Mouse (Mus musculus) fat pad, adult 2 months (tissue): ENCODE data around the gene Sp9.

Source experiments
- DNase-seq: peaks from one replicate; pipeline ENCODE4 v3.0.0-alpha.2; 2011; ENCODE audit warnings: low read depth, low spot score; ENCODE audit errors: extremely low read depth

Gene Sp9

DNA sequence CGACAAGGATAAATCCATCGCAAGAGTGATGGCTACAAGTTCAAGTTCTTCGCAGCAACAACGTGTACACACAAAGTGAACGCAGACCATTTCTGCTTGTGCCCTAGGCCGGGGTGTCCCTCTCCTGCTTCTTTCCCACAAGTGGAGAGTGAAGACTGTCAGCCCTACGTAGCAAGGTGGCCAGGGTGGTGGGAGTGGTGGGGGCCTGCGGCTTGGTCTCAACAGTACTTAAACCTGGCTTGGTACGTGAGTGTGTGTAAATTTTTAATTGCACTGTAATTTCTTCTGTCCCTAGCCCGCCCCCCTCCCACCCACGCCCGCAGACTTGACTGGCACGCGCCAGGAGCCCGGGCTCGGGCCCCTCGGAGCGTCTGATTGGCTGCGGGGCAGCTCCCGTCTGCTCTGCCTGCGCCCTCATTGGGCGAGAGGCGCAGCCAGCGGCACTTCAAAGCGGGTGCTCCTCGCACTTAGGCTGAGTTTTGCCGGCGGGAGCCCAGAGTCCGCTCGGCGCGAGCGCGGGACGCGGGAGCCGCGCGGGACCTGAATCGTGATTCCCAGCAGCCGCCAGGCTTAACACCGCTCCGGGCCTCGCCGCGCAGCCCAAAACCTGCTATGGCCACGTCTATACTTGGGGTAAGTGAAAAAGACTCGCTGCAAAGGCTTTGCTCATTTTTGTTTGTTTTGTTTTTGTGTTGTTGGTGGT is at the start of gene Sp9:
Sp9 (plus strand) TSS at position 467 of the 703 bp plus-strand sequence.
- no peak for DNase-seq

- no peak for DNase-seq
Observed at GRCm38 (mm10) chr2:73231081-73231480, 40.6 kb upstream of the Sp9 start.

DNA sequence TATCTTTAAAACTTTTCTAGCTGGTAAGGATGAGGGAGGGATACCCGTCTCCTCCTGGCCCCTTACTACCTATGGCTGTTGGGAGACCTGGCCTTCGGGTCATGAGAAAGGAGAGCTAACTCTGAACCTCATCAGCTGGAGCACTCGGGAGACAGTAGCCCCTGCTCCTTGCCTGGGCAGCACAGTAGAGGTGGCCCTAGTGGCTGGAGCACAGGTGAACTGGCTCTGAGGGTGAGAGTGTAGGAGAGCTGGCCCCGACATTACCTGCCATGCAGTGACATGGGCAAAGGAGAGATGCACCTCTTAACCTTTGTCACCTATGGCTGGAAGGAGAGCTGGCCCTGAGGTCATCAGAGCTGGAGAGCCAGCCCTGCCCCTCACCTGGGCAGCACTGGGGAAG is 30.4 kb upstream of the Sp9 start:
- DNase-seq: no peak

DNA sequence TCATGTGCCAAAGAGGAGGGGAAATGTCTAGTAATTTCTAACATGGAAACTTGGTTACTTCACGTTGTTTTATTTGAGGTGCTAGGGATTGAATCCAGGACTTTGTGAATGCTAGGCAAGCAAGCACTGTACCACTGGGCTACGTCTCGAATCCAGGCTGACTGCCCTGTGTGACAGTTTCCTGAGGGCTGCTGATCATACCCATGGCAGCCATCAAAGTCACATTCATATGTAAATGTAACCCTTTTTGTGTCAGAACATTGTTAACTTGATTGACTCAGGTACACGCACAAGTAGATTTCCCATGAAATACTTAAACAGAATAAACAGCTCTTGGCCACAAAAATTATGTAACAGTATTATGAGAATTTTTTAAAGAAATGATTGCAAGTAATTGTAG is 23.0 kb upstream of the Sp9 start:
- no peak for DNase-seq

DNA sequence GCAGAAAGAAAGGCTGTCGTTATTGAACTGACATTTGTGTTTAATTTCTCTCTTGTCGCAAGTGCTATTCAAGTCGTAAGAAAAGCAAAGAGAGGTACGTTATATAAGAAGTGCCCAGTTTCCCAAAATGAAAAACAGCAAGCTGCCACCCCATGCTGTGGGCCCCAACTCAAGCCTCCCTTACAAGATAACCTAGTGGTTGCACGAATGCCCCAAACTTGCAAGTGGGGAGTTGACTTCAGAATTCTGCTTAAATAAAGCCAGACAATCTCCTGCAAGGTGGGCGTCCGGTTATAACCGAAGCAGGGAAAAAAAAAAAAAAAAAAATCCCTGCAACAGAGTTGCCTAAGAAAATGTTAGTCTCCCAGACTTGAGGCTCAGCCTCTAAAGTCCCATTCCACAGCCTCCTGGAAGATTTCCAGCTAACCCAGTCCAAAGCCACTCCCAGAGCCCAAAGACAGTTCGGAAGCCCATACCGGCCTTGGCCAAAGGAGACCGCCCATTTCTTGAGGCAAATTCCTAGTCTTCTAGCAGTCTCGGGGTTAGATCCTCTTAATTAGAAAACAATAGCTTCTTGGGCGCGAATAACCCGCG is 8.5 kb upstream of the Sp9 start:
- DNase-seq: no peak

- no peak for DNase-seq
Observed at GRCm38 (mm10) chr2:73263794-73264610, 7.7 kb upstream of the Sp9 start.

- DNase-seq: no peak
Observed at GRCm38 (mm10) chr2:73264611-73265195, 7.0 kb upstream of the Sp9 start.

DNA sequence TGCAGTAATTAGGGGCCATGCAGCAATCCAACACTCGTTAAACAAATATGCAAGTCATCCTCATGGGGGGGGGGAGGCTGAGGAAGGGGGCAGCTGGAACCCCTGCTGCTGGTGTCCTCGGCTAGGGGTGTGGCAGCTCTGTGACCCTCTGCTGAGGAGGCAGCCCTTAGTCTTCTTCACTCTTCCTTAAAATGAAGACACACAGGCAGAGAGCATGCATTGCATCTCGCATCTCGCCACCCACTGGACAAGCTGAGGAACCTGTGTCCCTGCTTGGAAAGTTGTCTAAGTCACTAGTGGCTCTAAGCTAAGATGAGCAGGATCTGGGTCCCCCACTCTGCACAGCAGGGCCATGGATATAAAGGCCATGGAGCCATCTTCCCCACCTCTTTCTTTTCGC is 5.7 kb upstream of the Sp9 start:
- no peak for DNase-seq

DNA sequence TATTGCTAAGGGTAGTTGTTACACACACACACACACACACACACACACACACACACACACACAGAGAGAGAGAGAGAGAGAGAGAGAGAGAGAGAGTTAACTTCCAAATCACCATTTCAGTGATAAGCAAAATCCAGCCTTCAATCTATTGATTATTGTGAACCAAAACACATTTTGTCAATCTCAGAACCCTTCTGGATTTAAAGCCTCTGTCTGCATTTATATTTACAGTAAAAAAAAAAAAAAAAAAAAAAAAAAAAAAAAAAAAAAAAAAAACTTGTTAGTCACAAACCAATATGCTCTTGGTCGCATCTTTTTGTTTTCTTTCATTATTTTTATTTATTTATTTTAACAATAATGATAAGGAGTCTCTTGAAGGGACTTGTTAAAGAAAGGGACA is 5.1 kb upstream of the Sp9 start:
- DNase-seq: no peak

DNA sequence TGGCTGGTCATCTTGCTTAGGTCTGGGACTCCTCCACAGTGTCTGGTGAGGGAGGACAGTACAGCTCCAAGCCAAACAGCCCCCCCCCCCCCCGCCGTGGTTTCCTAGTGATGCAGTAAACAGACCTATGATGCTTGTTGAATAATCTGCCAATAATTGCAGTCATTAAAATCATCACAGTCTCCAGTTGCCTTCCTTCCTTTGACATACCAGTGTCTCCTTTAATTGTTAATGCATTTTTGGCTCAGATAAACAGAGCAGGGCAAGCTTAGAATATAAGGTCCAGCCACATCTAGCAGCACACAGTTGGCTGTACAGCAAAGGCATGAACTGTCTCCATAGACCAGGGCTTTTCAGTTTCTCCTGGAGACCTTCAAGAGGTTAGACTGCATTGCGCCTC is 4.5 kb upstream of the Sp9 start:
- DNase-seq: no peak

DNA sequence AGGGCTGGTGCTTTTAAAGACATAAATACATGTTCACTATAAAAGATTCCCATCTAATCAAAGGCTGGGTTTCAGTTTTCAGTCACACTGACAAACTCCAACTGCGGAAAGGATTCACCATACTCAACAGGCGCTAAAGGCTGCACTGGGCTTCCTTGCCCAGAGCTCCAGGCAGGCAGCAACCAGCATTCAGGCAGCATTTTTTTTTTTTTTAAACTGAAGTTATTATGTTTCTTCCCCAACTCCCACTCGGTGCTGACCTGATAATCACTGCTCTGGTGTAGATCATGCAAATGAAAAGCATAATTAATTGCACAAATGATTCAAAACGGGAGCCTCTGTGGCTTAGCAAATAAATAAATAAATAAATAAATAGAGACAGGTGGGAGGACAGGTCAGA is 3.9 kb upstream of the Sp9 start:
- no peak for DNase-seq

GRCm38 (mm10) chr2:73268281-73268680 is 3.4 kb upstream of the Sp9 start:
- no peak for DNase-seq

DNA sequence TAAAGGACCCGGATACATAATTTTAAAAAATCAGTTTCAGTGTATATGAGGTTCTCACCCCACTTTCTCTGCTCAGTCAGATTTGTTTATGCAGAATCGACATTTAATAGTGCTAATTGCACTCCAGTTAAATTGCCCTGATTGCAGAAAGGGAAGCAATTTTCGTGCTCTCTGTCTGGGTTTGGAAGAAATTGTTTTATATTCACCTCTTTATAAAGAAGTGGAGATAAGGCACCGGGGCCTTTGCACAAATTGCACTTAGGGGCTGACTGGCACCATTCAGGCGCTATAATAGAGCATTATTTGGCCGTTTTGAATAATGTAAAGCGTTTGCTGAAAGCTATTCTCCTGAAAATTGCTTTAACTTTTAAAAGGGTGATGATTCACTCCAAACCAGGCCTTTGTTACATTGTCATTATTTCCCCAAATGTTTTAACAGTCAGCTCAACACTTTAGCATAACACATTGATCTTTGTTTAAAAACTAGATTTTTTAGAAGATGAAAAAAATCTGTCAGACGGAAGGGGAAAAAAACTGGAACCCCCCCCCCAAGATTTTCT is 2.8 kb upstream of the Sp9 start:
- no peak for DNase-seq

DNA sequence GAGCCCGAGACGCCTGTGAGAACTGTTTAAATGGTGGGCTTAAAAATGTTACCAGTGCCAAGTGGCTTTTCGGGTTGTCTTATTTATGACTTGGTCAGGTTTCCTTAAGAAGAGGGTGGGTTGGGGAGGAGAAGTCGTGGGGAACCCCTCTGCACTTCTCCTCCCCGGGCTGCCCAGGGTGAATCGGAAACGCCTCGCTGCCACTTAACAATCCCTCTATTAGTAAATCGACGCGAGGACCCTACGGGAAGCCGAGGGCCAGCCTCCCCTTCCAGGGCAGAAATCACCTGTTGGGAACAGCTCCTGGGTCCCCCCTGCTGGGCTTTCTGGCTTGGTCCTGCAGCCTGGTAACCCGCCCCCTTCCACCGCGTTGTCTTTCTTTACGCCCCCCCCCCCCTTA is 2.1 kb upstream of the Sp9 start:
- DNase-seq: no peak

- DNase-seq: no peak
Observed at GRCm38 (mm10) chr2:73270071-73270592, 1.6 kb upstream of the Sp9 start.

- no peak for DNase-seq
Observed at GRCm38 (mm10) chr2:73270593-73271458, 899 bp upstream of the Sp9 start.

- no peak for DNase-seq
Observed at GRCm38 (mm10) chr2:73272351-73273248, 875 bp downstream of the Sp9 start.

- DNase-seq: no peak
Observed at GRCm38 (mm10) chr2:73273249-73274118, 1.8 kb downstream of the Sp9 start.
